Mouse (Mus musculus) liver, embryonic 16.5 days (tissue): ENCODE results near the gene Dusp9. TPM values are rescaled to one million over a fixed set of nuclear protein-coding genes. Genes with fewer than 3 reads are reported as not detected.

Experiments
- ATAC-seq: fragments of 200-750 bp; cut with Nextera tagmentation; 2 replicates; pipeline ENCODE4 v1.8.0; 2017; ENCODE audit warnings: low read depth, mild to moderate bottlenecking, moderate number of reproducible peaks, moderate library complexity
- H3K27ac ChIP-seq: fragments of 300-500 bp; sonication (generic); 2 replicates; pipeline ENCODE4 v1.5.1; 2014; ENCODE audit warnings: mild to moderate bottlenecking, low read length
- H3K27me3 ChIP-seq: fragments of 300-500 bp; sonication (generic); 2 replicates; pipeline ENCODE4 v1.6.1; 2014; ENCODE audit warnings: low read depth, low read length, mixed read lengths; ENCODE audit not compliant: control insufficient read depth, insufficient read depth
- H3K36me3 ChIP-seq: fragments of 300-500 bp; sonication (generic); 2 replicates; pipeline ENCODE4 v1.6.1; 2014; ENCODE audit warnings: mild to moderate bottlenecking; ENCODE audit not compliant: control insufficient read depth, insufficient read depth
- H3K4me1 ChIP-seq: fragments of 300-500 bp; sonication (generic); 2 replicates; pipeline ENCODE4 v1.6.1; 2014; ENCODE audit warnings: low read depth, low read length, mixed read lengths; ENCODE audit not compliant: control insufficient read depth
- H3K4me2 ChIP-seq: fragments of 300-500 bp; sonication (generic); 2 replicates; pipeline ENCODE4 v1.6.1; 2014; ENCODE audit warnings: low read depth, low read length, mixed read lengths
- H3K4me3 ChIP-seq: fragments of 300-500 bp; sonication (generic); 2 replicates; pipeline ENCODE4 v1.5.1; 2014; ENCODE audit warnings: low read depth, mild to moderate bottlenecking, low read length
- H3K9ac ChIP-seq: fragments of 300-500 bp; sonication (generic); 2 replicates; pipeline ENCODE4 v1.6.1; 2014; ENCODE audit warnings: low read depth, low read length
- H3K9me3 ChIP-seq: fragments of 300-500 bp; sonication (generic); replicated peaks from 2 replicates; pipeline ENCODE4 v1.6.1; 2016; ENCODE audit warnings: low read length; ENCODE audit not compliant: control insufficient read depth
- WGBS: fragments of 180-500 bp; shearing (Covaris S2); extraction: QIAGEN DNeasy Blood & Tissue Kit; methylation state at CpG from one replicate; pipeline ENCODE4 v1.1.7; 2014; ENCODE audit not compliant: insufficient replicate concordance; 5-methylcytosine and 5-hydroxymethylcytosine counted together
- polyA plus RNA-seq: library from polyadenylated mRNA; unstranded; fragments of >200 nt; fragmentation: Nextera tagmentation; extraction: Ambion mirVana; gene quantifications from 2 replicates; pipeline ENCODE4 v1.2.1, GENCODE M21; 2015

The Dusp9 gene
- polyA plus RNA-seq, 1 experiment from 2014 or later, result 21.3 TPM

- Histone ChIP-seq H3K27me3 (peaks cover 6% of the 10 kb centered on the region), H3K27ac (no peak overlapping the region), H3K36me3 (no peaks in the 10 kb centered on the region), H3K4me1 (no peaks in the 10 kb centered on the region), H3K4me2 (no peak overlapping the region), H3K4me3 (no peak overlapping the region), H3K9ac (no peak overlapping the region), H3K9me3 (no peaks in the 10 kb centered on the region)
- no peak for ATAC-seq
- WGBS, result 28% methylated on average over 7 of the region's 7 CpGs
Measured at GRCm38 (mm10) chrX:73658391-73658790, 19.2 kb downstream of the Dusp9 start.

DNA sequence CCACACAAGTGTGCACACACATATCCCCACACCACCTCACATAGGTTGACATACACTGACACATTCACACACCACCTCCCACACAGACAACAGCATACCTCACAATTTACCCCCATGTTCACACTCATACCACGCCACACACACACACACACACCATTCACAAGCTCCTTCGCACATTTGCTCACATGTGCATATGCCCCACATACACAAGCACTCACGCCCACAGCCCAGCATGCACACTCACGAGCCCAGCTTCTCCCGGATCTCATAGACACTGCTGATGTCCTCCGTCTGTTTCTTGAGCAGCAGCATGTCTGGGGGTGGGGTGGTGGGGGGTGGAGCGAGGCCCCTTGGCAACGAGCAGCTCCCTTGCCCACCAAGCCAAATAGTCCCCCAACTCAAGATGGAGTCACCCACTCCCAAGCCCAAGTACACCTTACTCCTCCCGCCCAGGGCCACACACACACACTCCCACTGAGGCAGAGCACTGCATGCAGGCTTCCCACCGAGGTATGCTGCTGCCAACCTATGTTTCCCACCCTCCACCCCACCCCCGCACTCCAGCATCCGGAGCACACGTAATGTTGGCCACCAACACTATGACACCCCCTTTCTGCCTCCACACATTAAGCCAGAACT, 19.8 kb downstream of the Dusp9 start:
- no peak overlapping the region for H3K4me2 ChIP-seq
- peaks cover 6% of the 10 kb centered on the region for H3K27me3 ChIP-seq
- H3K27ac ChIP-seq, result no peak overlapping the region
- no peak overlapping the region for H3K9ac ChIP-seq
- H3K9me3 ChIP-seq, result no peaks in the 10 kb centered on the region
- no peaks in the 10 kb centered on the region for H3K36me3 ChIP-seq
- no peak for ATAC-seq
- 56% methylated on average over 13 of the region's 13 CpGs for WGBS
- H3K4me3 ChIP-seq, result no peak overlapping the region
- no peaks in the 10 kb centered on the region for H3K4me1 ChIP-seq

- peak within 1 kb of the TSS; percentile 40 for H3K4me3 ChIP-seq
- H3K4me1 ChIP-seq, result no peaks in the 10 kb centered on the region
- H3K36me3 ChIP-seq, result no peaks in the 10 kb centered on the region
- H3K27me3 ChIP-seq, result peaks cover 6% of the 10 kb centered on the region
- WGBS, result 20% methylated on average over 54 of the region's 57 CpGs
- no peak for ATAC-seq
- no peak within 1 kb of the TSS for H3K27ac ChIP-seq
- H3K9ac ChIP-seq, result peak within 1 kb of the TSS; percentile 16; the same call in 1 of the 2 replicates
- no peaks in the 10 kb centered on the region for H3K9me3 ChIP-seq
- peak within 1 kb of the TSS; percentile 57 for H3K4me2 ChIP-seq
Measured at GRCm38 (mm10) chrX:73659575-73660283, 20.5 kb downstream of the Dusp9 start, which contains the start of gene Pnck. Gene Pnck (minus strand): TSS chrX:73660117.

GRCm38 (mm10) chrX:73660284-73660665, 21.1 kb downstream of the Dusp9 start:
- ATAC-seq, result no peak
- H3K27me3 ChIP-seq, result peaks cover 6% of the 10 kb centered on the region
- WGBS, result 50% methylated on average over 3 of the region's 3 CpGs
- no peak overlapping the region for H3K27ac ChIP-seq
- H3K36me3 ChIP-seq, result no peaks in the 10 kb centered on the region
- H3K4me3 ChIP-seq, result peak overlapping the region; percentile 40
- H3K9ac ChIP-seq, result no peak overlapping the region; the same call in 1 of the 2 replicates
- H3K9me3 ChIP-seq, result no peaks in the 10 kb centered on the region
- peak overlapping the region; percentile 57 for H3K4me2 ChIP-seq
- H3K4me1 ChIP-seq, result no peaks in the 10 kb centered on the region

DNA sequence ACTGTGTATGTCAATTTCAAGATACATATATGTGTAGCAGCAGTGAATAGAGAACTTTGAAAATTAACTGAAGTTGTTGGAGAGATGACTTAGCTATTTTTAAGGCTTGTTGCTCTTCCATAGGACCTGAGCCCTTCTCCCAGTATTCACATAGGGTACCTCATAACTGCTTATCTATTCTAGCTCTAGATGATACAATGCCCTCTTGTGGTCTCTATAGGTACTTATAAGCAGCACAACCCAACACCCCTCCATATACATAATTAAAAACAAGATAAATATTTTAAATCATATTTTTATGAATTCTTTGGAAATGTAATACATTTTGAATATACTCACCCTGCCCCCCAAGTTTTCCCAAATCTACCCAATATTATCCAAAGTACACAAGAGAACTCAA, 23.9 kb downstream of the Dusp9 start:
- Histone ChIP-seq H3K4me1 (no peaks in the 10 kb centered on the region), H3K27ac (no peak overlapping the region), H3K9me3 (no peaks in the 10 kb centered on the region), H3K9ac (no peak overlapping the region), H3K36me3 (no peaks in the 10 kb centered on the region), H3K4me3 (no peak overlapping the region), H3K4me2 (no peak overlapping the region), H3K27me3 (peaks cover 6% of the 10 kb centered on the region)
- no peak for ATAC-seq

DNA sequence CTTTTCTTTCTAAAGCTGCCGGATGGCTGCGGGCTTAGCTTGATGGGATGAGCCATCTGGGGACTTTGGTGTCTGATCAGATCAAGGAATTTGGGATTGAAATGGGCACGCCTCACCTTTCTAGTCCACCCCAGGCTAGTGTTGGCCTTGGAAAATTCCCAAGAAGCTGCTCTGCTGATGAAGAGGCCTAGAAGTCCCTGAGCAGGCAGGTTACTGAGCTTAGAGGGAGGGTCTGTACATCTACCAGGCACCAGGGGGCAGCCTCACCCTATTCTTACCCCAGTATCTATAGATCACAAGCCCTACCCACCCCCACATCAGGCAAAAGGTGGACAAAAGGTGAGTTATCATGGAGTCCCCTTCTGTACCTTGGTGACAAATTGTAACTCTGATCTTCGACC, 32.8 kb downstream of the Dusp9 start:
- WGBS, result 56% methylated on average over 4 of the region's 4 CpGs
- no peak overlapping the region for H3K27ac ChIP-seq
- no peak overlapping the region for H3K4me2 ChIP-seq
- H3K36me3 ChIP-seq, result no peaks in the 10 kb centered on the region
- ATAC-seq, result peak; percentile 54; the same call in 1 of the 2 replicates
- H3K9me3 ChIP-seq, result no peaks in the 10 kb centered on the region
- H3K27me3 ChIP-seq, result peaks cover 26% of the 10 kb centered on the region
- H3K4me1 ChIP-seq, result no peaks in the 10 kb centered on the region
- no peak overlapping the region for H3K9ac ChIP-seq
- H3K4me3 ChIP-seq, result no peak overlapping the region

DNA sequence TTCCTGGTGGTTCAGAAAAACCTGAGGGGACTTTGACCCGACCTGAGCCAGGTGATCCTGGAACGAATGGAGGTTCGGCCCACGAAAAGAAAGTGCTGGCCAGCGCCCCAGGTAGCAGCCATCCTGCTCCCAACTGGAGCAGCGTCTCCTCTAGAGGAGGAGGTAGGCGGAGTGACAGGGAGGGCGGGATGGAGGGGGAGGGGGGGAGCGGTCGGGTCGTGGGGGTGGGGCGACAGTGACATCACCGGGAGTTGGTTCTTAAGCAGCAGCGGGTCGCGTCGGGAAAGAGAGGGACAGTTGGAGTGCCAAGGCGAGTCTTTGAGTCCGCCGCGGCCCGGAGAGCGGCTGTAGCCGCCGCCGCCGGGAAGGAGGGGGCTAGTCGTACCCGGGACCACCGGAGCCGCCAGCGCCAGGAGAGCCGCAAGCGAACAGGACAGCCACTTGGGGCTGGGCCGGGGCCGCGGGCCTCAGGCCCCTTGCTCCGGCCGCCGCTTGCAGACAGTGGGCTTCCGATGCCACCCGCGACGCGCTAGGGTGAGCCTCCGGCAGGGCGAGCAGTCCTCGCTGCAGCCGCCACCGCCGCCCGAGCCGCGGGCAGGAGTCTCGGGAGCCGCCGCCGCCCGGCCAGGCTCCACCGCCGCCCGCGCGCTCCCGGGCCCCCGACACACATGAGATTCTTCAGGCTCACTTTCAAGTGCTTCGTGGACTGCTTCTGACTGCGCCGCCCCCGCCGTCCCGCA, 33.8 kb downstream of the Dusp9 start, which contains the start of gene Slc6a8:
TSS of gene Slc6a8 (plus strand) at position 272 of the 740 bp plus-strand sequence.
- peak; percentile 48 for ATAC-seq
- H3K4me3 ChIP-seq, result peak within 1 kb of the TSS; percentile 57
- no peaks in the 10 kb centered on the region for H3K36me3 ChIP-seq
- no peak within 1 kb of the TSS for H3K27ac ChIP-seq
- H3K27me3 ChIP-seq, result peaks cover 26% of the 10 kb centered on the region
- no peaks in the 10 kb centered on the region for H3K9me3 ChIP-seq
- peak within 1 kb of the TSS; percentile 41 for H3K9ac ChIP-seq
- 19% methylated on average over 41 of the region's 72 CpGs for WGBS
- H3K4me2 ChIP-seq, result peak within 1 kb of the TSS; percentile 68
- no peaks in the 10 kb centered on the region for H3K4me1 ChIP-seq

- peak overlapping the region; percentile 57 for H3K4me3 ChIP-seq
- H3K4me1 ChIP-seq, result no peaks in the 10 kb centered on the region
- 24% methylated on average over 27 of the region's 42 CpGs for WGBS
- peaks cover 26% of the 10 kb centered on the region for H3K27me3 ChIP-seq
- H3K4me2 ChIP-seq, result peak overlapping the region; percentile 68
- H3K9me3 ChIP-seq, result no peaks in the 10 kb centered on the region
- ATAC-seq, result no peak
- H3K27ac ChIP-seq, result no peak overlapping the region
- no peak overlapping the region; the same call in 1 of the 2 replicates for H3K9ac ChIP-seq
- no peaks in the 10 kb centered on the region for H3K36me3 ChIP-seq
Measured at GRCm38 (mm10) chrX:73673619-73673967, 34.4 kb downstream of the Dusp9 start.
